Mouse (Mus musculus) limb, embryonic 13.5 days (tissue): ENCODE measurements around the gene Dnmt3a. TPM values are rescaled to one million over a fixed set of nuclear protein-coding genes. Genes with fewer than 3 reads are reported as not detected.

Experiments used
- ATAC-seq: fragments of 200-750 bp; cut with Nextera tagmentation; 2 replicates; pipeline ENCODE4 v1.8.0; 2017; ENCODE audit warnings: low read depth, moderate number of reproducible peaks, moderate TSS enrichment; ENCODE audit not compliant: low FRiP score
- H3K27ac ChIP-seq: fragments of 300-500 bp; sonication (generic); 2 replicates; pipeline ENCODE4 v1.5.1; 2015; ENCODE audit warnings: inconsistent platforms, mild to moderate bottlenecking, moderate library complexity
- H3K27me3 ChIP-seq: fragments of 300-500 bp; sonication (generic); 2 replicates; pipeline ENCODE4 v1.6.1; 2015; ENCODE audit warnings: mild to moderate bottlenecking, inconsistent platforms
- H3K36me3 ChIP-seq: fragments of 300-500 bp; sonication (generic); 2 replicates; pipeline ENCODE4 v1.6.1; 2015; ENCODE audit warnings: inconsistent platforms, mild to moderate bottlenecking, moderate library complexity
- H3K4me1 ChIP-seq: fragments of 300-500 bp; sonication (generic); 2 replicates; pipeline ENCODE4 v1.6.1; 2015; ENCODE audit warnings: inconsistent platforms
- H3K4me2 ChIP-seq: fragments of 300-500 bp; sonication (generic); replicated peaks from 2 replicates; pipeline ENCODE4 v1.6.1; 2015; ENCODE audit warnings: inconsistent platforms, mild to moderate bottlenecking, moderate library complexity
- H3K4me3 ChIP-seq: fragments of 300-500 bp; sonication (generic); 2 replicates; pipeline ENCODE4 v1.5.1; 2015; ENCODE audit warnings: moderate library complexity, mild to moderate bottlenecking, inconsistent platforms
- H3K9ac ChIP-seq: fragments of 300-500 bp; sonication (generic); 2 replicates; pipeline ENCODE4 v1.6.1; 2015; ENCODE audit warnings: mild to moderate bottlenecking, inconsistent platforms
- H3K9me3 ChIP-seq: fragments of 300-500 bp; sonication (generic); 2 replicates; pipeline ENCODE4 v1.6.1; 2016; ENCODE audit warnings: inconsistent platforms
- WGBS: fragments of 180-500 bp; shearing (Covaris S2); methylation state at CpG from one replicate; pipeline ENCODE4 v1.1.7; 2015; 5-methylcytosine and 5-hydroxymethylcytosine counted together
- polyA plus RNA-seq: library from polyadenylated mRNA; unstranded; fragments of >200 nt; fragmentation: Nextera tagmentation; extraction: Ambion mirVana; gene quantifications from 2 replicates; pipeline ENCODE4 v1.2.1, GENCODE M21; 2015

The Dnmt3a gene
- polyA plus RNA-seq, 1 experiment from 2014 or later, result 200 TPM

DNA sequence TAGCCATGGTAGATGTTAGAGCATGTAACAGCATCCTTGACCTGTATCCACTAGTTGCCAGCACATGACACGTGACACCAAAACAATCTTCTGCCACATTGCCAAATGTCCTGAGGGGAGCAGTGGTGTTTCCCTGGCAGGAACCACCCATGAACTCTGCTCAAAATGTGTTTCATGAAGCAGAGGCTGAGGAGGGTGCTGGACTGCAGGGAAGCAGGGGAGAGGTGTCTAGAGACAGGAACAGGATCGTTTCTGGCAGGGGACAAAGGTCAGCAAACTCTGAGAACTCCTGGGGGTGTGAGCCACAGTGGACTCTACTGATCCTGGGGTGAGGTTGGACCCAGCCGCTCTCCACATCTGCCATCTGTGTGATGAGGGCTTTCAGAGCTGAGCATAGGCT, 53.7 kb downstream of the Dnmt3a start:
- H3K4me3 ChIP-seq, result no peak overlapping the region
- WGBS, result 43% methylated on average over 3 of the region's 3 CpGs
- no peak for ATAC-seq
- no peaks in the 10 kb centered on the region for H3K9me3 ChIP-seq
- no peaks in the 10 kb centered on the region for H3K27me3 ChIP-seq
- H3K9ac ChIP-seq, result no peak overlapping the region
- no peak overlapping the region for H3K27ac ChIP-seq
- peaks cover 86% of the 10 kb centered on the region for H3K36me3 ChIP-seq
- H3K4me2 ChIP-seq, result no peak overlapping the region
- H3K4me1 ChIP-seq, result peaks cover 29% of the 10 kb centered on the region

DNA sequence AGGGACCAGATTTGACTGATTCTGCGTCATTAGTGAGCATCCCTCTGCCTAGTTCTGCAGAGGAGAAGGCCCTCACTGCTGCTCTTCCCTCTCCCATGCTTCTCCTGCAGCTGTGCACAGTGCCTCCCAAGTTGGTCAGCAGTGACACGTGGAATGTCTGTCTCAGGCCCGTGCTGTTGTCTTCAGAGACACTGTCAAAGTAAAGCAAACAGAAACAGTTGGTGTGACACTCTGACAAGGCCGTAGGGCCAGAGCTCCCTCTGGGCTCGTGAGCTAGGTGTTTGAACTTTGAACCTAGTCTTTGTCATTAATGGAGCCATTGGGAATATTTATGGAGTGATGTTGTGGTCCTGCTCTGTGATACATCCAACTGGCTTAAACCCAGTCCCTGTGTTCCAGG, 54.2 kb downstream of the Dnmt3a start:
- WGBS, result 35% methylated on average over 5 of the region's 5 CpGs
- H3K9me3 ChIP-seq, result no peaks in the 10 kb centered on the region
- no peak overlapping the region for H3K4me3 ChIP-seq
- no peak for ATAC-seq
- H3K27me3 ChIP-seq, result no peaks in the 10 kb centered on the region
- H3K4me2 ChIP-seq, result no peak overlapping the region
- H3K36me3 ChIP-seq, result peaks cover 84% of the 10 kb centered on the region
- no peak overlapping the region for H3K27ac ChIP-seq
- peaks cover 25% of the 10 kb centered on the region for H3K4me1 ChIP-seq
- no peak overlapping the region for H3K9ac ChIP-seq

DNA sequence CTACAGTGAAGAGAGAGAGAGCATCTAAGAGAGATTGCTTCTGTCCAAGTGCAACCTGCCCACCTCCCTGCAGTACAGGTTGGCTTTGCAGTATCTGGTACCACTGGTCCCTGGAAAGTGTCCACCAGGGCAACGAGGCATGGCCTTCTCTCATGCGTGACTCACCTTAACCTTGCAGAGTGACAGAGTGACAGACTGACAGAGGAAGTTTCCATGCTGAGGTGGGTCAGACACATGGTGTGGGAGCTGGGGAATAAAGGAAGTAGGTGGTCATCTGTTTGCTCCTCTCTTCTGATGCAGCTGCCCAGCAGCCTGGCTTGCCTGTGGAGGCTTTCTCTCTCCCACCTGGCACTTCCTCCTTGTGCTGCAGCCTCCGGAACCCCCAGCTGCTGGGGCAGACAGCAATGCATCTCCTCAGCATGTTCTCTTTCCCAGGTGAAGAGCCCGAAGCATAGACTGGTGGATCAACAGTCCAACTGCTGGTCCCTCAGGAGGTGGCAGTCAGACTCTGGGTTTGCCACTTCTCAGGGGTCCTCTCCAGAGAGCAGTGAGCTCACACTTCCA, 55.9 kb downstream of the Dnmt3a start:
- H3K9me3 ChIP-seq, result no peaks in the 10 kb centered on the region
- no peak overlapping the region for H3K27ac ChIP-seq
- peaks cover 20% of the 10 kb centered on the region for H3K4me1 ChIP-seq
- H3K4me2 ChIP-seq, result no peak overlapping the region
- no peak for ATAC-seq
- 83% methylated on average over 4 of the region's 4 CpGs for WGBS
- no peak overlapping the region for H3K4me3 ChIP-seq
- H3K36me3 ChIP-seq, result peaks cover 86% of the 10 kb centered on the region
- H3K9ac ChIP-seq, result no peak overlapping the region
- H3K27me3 ChIP-seq, result no peaks in the 10 kb centered on the region

DNA sequence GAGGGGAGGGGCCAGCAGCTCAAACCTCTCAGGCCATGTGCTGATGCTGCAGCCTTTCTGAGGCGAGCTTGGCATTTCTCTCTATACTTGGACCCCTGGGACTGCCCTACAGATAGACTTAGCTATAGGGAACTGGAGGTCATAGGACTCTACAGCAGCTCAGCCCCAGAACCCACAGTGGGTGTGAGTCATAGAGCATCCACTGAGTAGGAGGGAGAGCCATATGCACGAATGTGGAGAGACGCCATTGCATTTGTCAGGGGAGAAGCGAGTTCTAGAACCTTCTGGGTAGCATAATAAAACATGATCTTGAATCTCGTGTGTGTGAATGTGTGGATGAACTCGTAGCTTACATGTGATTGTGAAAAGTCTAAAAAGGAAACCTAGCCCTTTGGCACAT, 56.4 kb downstream of the Dnmt3a start:
- WGBS, result 84% methylated on average over 6 of the region's 6 CpGs
- no peak for ATAC-seq
- no peaks in the 10 kb centered on the region for H3K27me3 ChIP-seq

DNA sequence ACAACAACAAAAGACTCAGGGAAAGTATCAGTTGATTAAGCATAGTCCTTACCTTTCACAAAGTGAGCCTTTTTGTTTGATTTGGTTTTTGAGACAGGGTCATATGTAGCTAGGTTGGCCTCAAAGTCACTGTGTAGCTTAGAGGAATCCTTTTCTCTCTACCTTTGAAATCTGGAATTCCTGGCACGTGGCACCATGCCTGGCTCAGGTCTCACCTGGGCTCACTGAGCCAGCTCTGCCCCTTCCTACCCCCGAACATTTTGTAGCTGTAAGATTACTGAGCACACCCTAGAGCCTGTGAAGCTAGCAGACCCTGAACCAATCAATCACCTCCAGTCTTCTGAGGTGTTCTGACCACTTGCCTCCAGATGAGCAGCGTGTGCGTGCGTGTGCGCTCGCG, 58.4 kb downstream of the Dnmt3a start:
- H3K36me3 ChIP-seq, result peaks cover 87% of the 10 kb centered on the region
- H3K9me3 ChIP-seq, result no peaks in the 10 kb centered on the region
- H3K4me2 ChIP-seq, result no peak overlapping the region
- H3K4me3 ChIP-seq, result no peak overlapping the region
- no peak overlapping the region for H3K9ac ChIP-seq
- peaks cover 23% of the 10 kb centered on the region for H3K4me1 ChIP-seq
- ATAC-seq, result no peak
- no peaks in the 10 kb centered on the region for H3K27me3 ChIP-seq
- WGBS, result 87% methylated on average over 8 of the region's 8 CpGs
- H3K27ac ChIP-seq, result no peak overlapping the region

More for the DNA sequence above, 56.4 kb downstream of the Dnmt3a start:
- peaks cover 19% of the 10 kb centered on the region for H3K4me1 ChIP-seq
- no peak overlapping the region for H3K4me2 ChIP-seq
- no peak overlapping the region for H3K27ac ChIP-seq
- H3K4me3 ChIP-seq, result no peak overlapping the region
- H3K36me3 ChIP-seq, result peaks cover 82% of the 10 kb centered on the region
- no peaks in the 10 kb centered on the region for H3K9me3 ChIP-seq
- no peak overlapping the region for H3K9ac ChIP-seq

DNA sequence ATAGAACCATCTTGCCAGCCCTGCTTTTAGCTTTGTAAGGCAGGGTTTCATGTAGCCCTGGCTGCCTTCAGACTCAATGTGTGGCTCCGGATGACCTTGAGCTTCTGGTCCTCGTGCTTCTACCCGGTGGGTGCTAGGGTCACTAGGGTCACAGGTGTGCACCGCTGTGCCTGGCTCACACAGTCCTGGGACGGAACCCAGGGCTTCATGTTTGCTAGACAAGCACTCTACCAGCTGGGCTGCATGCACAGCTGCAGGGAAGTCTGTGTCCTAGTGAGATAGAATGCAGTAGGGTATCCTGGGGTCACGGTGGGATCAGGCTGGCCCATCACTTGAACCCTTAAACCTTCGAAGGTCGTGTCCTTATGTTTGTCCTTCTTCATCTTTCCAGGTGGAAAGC, 59.8 kb downstream of the Dnmt3a start:
- Histone ChIP-seq H3K4me2 (no peak overlapping the region), H3K4me3 (no peak overlapping the region), H3K9ac (no peak overlapping the region), H3K27me3 (no peaks in the 10 kb centered on the region), H3K27ac (0 out of 2 replicates have a peak overlapping the region, but pooled peaks have one; percentile 59), H3K9me3 (no peaks in the 10 kb centered on the region), H3K4me1 (peaks cover 31% of the 10 kb centered on the region), H3K36me3 (peaks cover 77% of the 10 kb centered on the region)
- ATAC-seq, result no peak
- WGBS, result 84% methylated on average over 8 of the region's 8 CpGs

DNA sequence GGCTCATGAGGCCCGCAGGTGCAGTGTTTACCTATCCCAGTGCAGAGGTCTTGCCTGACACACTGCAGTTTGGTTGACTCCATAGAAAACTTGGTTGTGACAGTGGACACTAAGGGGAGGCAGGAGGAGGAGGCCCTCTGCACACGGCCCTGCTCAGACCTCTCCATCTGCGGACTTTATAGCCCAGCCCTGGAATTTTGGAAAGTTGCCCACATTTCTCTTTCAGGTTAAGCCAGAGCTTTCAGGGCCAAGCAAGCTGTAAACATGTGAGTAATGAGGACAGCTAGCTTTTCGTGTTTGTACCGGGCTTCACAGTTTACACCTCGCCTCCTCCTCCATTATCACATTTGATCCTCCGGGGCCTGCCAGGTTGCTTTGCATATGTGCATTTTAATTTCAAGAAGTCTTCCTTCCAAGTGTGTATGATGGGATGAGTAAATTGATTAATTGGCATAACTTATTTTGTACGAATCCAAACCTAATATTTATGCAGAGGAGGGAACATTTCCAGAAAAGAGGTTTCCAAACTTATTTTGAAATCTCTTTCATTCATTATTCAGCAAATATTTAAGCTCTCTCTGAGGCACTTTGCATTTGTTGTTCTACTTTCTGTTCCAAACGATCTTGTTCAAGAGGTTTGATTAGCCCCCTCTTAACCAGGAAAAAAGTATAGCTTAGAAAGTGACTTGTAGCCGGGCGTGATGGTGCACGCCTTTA, 61.0 kb downstream of the Dnmt3a start:
- ATAC-seq, result peak; percentile 66; the same call in 1 of the 2 replicates
- H3K9me3 ChIP-seq, result no peaks in the 10 kb centered on the region
- 49% methylated on average over 12 of the region's 12 CpGs for WGBS

DNA sequence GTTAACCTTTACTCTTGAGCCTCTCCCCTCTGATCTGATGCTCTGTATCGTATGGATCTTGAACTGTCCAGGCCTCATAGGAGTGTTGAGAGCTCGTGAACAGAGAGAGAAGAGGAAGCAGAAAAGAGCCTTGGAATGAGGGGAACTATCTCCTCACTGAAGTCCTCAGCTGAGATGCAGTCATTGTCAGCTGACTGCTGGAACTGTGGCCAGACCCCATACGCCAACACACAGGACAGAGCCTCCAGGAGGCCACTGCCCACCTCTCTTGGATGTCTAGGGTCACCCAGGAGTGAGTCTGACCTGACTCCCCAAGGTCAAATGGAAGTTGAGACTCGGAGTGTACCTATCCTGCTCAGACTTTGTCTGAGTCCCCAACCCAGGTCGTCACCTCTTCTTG, 62.3 kb downstream of the Dnmt3a start:
- no peak overlapping the region for H3K27ac ChIP-seq
- H3K4me1 ChIP-seq, result peaks cover 46% of the 10 kb centered on the region
- H3K9ac ChIP-seq, result no peak overlapping the region
- WGBS, result 83% methylated on average over 5 of the region's 5 CpGs
- no peak overlapping the region for H3K4me2 ChIP-seq
- H3K4me3 ChIP-seq, result no peak overlapping the region
- peaks cover 60% of the 10 kb centered on the region for H3K36me3 ChIP-seq
- H3K27me3 ChIP-seq, result no peaks in the 10 kb centered on the region
- ATAC-seq, result no peak
- no peaks in the 10 kb centered on the region for H3K9me3 ChIP-seq

More for the DNA sequence above, 61.0 kb downstream of the Dnmt3a start:
- H3K27me3 ChIP-seq, result no peaks in the 10 kb centered on the region
- H3K4me1 ChIP-seq, result peaks cover 43% of the 10 kb centered on the region
- H3K9ac ChIP-seq, result no peak overlapping the region
- no peak overlapping the region; the same call in 1 of the 2 replicates for H3K4me2 ChIP-seq
- no peak overlapping the region for H3K4me3 ChIP-seq
- peak overlapping the region; percentile 12; the same call in 1 of the 2 replicates for H3K27ac ChIP-seq
- H3K36me3 ChIP-seq, result peaks cover 65% of the 10 kb centered on the region

DNA sequence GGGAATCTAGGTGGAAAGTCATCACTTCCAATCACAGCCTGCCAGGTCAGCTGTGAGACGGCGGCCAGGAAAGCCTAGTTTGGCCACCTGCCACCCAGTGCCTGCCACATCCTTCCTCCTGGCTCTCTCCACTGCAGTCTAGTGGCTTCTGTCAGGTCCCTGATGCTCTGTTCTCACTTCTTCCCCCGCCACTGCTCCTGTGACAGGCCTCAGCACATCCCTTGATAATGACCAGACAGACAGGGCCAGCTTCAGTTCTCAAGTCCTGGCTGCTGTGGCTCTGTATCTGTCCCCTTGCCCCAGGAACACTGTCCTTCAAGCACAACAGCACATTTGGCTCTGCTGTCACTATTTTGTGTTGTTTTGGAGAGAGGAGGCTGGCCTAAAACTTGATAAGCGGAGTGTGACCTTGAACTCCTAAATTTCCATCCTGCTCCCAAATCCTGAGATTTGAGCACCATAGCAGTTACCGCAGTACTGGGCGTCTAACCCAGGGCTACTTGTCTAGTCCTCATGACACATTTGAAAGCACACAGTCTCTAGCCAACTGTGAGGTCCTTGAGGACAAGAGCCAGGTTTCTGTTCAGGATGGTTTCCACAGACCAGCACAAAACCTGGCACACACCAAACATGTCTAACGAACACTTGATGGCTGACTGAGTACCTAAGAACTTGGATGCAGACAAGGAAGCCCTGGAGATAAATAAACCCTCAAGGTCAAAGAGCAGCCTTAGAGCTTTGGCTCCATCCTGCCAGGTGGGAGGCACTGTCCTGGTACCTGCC, 63.1 kb downstream of the Dnmt3a start:
- Histone ChIP-seq H3K9ac (no peak overlapping the region), H3K4me3 (no peak overlapping the region), H3K36me3 (peaks cover 63% of the 10 kb centered on the region), H3K27me3 (no peaks in the 10 kb centered on the region), H3K4me2 (no peak overlapping the region), H3K9me3 (no peaks in the 10 kb centered on the region), H3K27ac (no peak overlapping the region), H3K4me1 (peaks cover 46% of the 10 kb centered on the region)
- WGBS, result 80% methylated on average over 7 of the region's 7 CpGs
- ATAC-seq, result no peak

DNA sequence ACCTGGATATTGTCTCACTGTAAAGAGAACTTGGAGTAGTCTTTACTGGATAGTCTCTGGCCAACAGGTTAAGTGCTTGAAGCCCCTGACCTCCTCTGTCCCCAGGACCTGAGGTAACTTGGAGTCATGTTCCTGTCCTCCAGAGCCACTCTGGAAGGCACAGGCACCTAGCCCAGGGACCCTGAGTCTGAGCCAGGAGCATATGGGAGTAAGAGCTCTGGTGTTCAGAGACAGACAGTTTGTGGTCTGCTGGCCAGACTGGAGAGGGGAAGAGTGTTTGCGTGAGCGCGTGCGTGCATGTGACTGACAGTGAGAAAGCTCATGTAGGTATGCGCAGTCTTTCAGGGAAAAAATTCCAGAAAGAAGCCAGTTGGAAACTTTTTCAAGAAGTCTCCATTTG, 64.2 kb downstream of the Dnmt3a start:
- H3K27me3 ChIP-seq, result no peaks in the 10 kb centered on the region
- H3K9me3 ChIP-seq, result no peaks in the 10 kb centered on the region
- no peak overlapping the region for H3K9ac ChIP-seq
- no peak for ATAC-seq
- H3K36me3 ChIP-seq, result peaks cover 67% of the 10 kb centered on the region
- WGBS, result 95% methylated on average over 5 of the region's 5 CpGs
- H3K4me2 ChIP-seq, result no peak overlapping the region
- H3K4me3 ChIP-seq, result no peak overlapping the region
- H3K27ac ChIP-seq, result no peak overlapping the region; the same call in 1 of the 2 replicates
- H3K4me1 ChIP-seq, result peaks cover 46% of the 10 kb centered on the region

DNA sequence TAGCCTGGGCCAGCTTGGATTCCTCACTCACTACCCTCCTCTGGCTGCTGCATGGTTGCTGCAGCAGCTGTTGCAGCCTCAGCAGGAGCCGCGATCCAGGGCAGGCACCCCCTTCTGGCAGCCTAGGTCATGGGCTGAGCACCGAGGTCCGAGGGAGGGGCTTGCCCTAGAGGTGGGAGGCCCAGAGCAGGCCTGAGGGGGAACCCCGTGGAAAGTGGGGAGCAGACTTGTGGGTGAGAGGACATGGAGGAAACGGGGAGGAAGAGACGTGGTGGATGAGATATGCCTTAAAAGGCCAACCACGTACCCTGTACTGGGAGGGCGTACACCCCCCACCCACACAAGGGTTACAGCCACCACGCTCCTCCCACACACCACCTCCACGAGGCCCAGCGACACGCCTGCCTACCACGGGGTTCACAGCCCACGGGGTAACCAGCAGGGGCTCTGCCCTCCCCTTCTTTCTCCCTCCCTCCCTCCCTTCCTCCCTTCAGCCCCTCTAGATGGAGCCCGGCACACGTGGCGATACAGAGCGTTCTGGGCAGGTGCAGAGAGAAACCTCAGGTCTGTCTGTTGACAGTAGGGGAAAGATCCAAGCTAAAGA, 65.2 kb downstream of the Dnmt3a start:
- peak overlapping the region; percentile 61 for H3K27ac ChIP-seq
- H3K4me3 ChIP-seq, result no peak overlapping the region
- no peaks in the 10 kb centered on the region for H3K27me3 ChIP-seq
- peaks cover 43% of the 10 kb centered on the region for H3K4me1 ChIP-seq
- peak overlapping the region; percentile 51 for H3K9ac ChIP-seq
- H3K9me3 ChIP-seq, result no peaks in the 10 kb centered on the region
- 10% methylated on average over 19 of the region's 19 CpGs for WGBS
- peaks cover 61% of the 10 kb centered on the region for H3K36me3 ChIP-seq
- H3K4me2 ChIP-seq, result peak overlapping the region; percentile 41
- peak; percentile 44 for ATAC-seq

DNA sequence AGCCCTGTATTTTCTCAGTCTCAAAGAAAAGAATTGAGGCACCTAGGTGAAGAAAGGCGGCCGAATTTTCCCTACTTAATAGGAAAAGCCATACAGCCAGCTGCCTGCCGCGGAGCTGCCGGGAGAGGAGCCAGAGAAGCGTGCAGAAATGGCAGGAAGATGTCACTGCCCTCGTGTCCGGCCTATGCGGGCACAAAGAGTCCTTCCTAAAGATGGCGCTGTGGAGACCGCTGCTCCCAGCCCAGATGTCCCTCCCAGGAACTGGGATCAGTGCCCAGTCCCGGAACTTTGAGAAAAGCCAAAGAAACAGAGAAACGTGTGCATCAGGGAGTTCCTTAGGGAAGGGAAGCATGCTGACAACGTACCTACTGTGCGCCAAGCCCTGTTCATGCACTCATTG, 65.8 kb downstream of the Dnmt3a start:
- 39% methylated on average over 15 of the region's 15 CpGs for WGBS
- H3K36me3 ChIP-seq, result peaks cover 60% of the 10 kb centered on the region
- 0 out of 2 replicates have a peak overlapping the region, but pooled peaks have one; percentile 8 for H3K9ac ChIP-seq
- H3K4me3 ChIP-seq, result no peak overlapping the region
- no peaks in the 10 kb centered on the region for H3K9me3 ChIP-seq
- H3K4me2 ChIP-seq, result 0 out of 2 replicates have a peak overlapping the region, but pooled peaks have one; percentile 14
- ATAC-seq, result peak; percentile 6; the same call in 1 of the 2 replicates
- peaks cover 36% of the 10 kb centered on the region for H3K4me1 ChIP-seq
- peak overlapping the region; percentile 39; the same call in 1 of the 2 replicates for H3K27ac ChIP-seq
- H3K27me3 ChIP-seq, result no peaks in the 10 kb centered on the region
